Mouse (Mus musculus) embryonic stem cell, embryonic (primary cell): Measurements from ENCODE around the gene BC048403.

Experiments
- CTCF ChIA-PET, 4 experiments: fragments of 300-600 bp in 2 of 4; fragments of 350-600 bp in 2 of 4; sonication (Branson Sonifier 250); formaldehyde crosslinking; loops; one replicate each; lab custom pipeline; 2022; ENCODE audit warnings: inconsistent platforms in 2 of 4; lab: Charles Lee
- POLR2A ChIA-PET, 4 experiments: fragments of 300-600 bp in 2 of 4; fragments of 350-600 bp in 2 of 4; sonication (Branson Sonifier 250); formaldehyde crosslinking; loops; one replicate each; lab custom pipeline; 2022; ENCODE audit warnings: antibody characterized with exemption in 4 of 4, inconsistent platforms in 1 of 4; lab: Charles Lee

Gene BC048403

GRCm38 (mm10) chr10:121739548-121740505 lies at the start of gene BC048403:
Gene BC048403 (plus strand): TSS chr10:121739937.
- POLR2A ChIA-PET, result interaction anchor here (0.5 to 3.4 kb wide), 44 partner anchors 8 to 357 kb away, joined by 3 to 43 read pairs (median 5); partner anchors contain the start of genes Rxylt1 (in 2 of the 4) and D930020B18Rik (in 1 of the 4)
- CTCF ChIA-PET, result interaction anchor here in 2 of 4 experiments (0.5 to 1.6 kb wide), 11 partner anchors 9 to 315 kb away, joined by 3 to 6 read pairs (median 3); no protein-coding TSS in a partner anchor

DNA sequence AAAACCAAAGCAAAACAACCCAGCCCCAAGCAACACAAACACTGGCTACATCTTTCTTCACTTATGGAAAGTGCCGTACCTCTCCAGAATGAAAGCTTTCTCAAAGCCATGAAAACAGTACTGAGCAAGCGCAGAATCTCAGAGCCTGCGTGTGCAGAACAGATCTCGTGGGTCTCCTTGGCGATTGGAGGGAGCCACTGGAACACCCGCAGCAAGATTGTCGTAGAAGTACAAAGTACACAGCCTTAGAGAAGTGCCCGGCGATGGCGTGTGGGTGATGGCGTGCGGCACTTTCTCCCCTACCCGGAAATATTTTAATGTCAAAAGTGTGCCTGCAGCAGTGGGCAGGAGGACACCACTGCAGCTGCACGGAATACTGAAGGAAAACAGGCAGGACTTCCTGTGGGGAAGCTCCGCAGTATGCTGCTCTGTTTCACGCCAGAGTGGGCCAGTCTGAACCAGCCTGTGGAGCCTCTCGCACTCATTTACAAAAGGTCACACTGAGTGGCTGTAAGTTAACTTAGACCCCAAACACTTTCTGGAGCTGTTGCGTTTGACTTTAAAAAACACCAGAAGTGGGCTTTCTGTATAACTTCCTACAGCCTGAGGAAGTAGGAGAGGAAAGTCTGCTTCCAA lies 46.7 kb upstream of the BC048403 start:
- ChIA-PET POLR2A (interaction anchor here (0.6 to 3.2 kb wide), 16 partner anchors 15 to 1381 kb away, joined by 3 to 13 read pairs (median 3); partner anchors contain the start of genes BC048403 (in 3 of the 4), Srgap1 (in 1 of the 4) and Xpot (in 1 of the 4)), CTCF (interaction anchor here (0.5 to 2.4 kb wide), 17 partner anchors 25 to 414 kb away, joined by 3 to 9 read pairs (median 4); partner anchors contain the start of gene Srgap1 (in 1 of the 4))

DNA sequence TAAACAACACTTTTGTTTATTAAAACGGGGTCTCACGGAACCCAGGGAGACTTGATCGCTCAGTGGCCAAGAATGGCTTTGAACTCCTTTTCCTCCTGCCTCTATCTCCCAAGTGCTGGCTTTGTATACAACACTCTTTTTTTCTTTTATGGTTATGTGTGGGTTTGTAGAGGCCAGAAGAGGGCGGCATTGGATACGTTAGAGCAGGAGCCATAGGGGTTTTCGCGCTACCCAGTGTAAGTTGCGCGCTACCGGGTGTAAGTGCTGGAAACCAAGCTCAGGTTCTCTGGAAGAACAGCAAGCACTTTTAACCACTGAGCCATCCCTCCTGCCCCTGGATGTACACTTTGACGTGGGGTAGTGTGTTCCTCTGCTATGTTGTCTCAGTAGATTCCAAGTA lies 45.2 kb upstream of the BC048403 start:
- ChIA-PET POLR2A (interaction anchor here in 1 of 4 experiments (1.0 to 1.3 kb wide), 3 partner anchors 9 to 73 kb away, joined by 3 to 6 read pairs (median 3); no protein-coding TSS in a partner anchor), CTCF (interaction anchor here (0.6 to 1.6 kb wide), 15 partner anchors 8 to 850 kb away, joined by 3 to 9 read pairs (median 4); no protein-coding TSS in a partner anchor)

GRCm38 (mm10) chr10:121701296-121702248 lies 38.2 kb upstream of the BC048403 start:
- POLR2A ChIA-PET, result interaction anchor here in 1 of 4 experiments (0.5 to 0.6 kb wide), 2 partner anchors 48 to 264 kb away, joined by 3 to 6 read pairs; no protein-coding TSS in a partner anchor

GRCm38 (mm10) chr10:121703619-121704018 lies 36.1 kb upstream of the BC048403 start:
- ChIA-PET CTCF (no interaction called here), POLR2A (no interaction called here)

More at GRCm38 (mm10) chr10:121701296-121702248, 38.2 kb upstream of the BC048403 start:
- CTCF ChIA-PET, result interaction anchor here in 2 of 4 experiments (0.5 to 1.1 kb wide), 3 partner anchors 174 to 1068 kb away, joined by 3 to 11 read pairs (median 8); no protein-coding TSS in a partner anchor

DNA sequence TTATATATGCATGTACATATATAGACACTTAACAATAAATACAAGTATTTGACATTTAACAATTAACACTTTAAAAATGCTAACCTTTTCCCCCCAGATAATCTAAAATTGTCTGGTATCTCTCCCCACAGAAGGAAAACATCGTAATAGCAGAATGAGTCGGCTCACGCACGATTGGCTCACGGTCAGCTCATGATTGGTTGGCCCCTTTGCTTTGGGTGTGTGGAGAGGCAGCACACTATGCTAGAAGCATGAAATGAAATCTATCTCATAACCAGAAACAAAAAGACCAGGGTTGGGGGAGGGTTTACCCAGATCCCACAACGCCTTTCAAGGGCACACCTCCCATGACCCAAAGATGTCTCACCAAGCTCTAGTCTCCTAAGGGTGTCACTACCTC lies 34.9 kb upstream of the BC048403 start:
- POLR2A ChIA-PET, result interaction anchor here in 1 of 4 experiments (0.6 kb wide), 1 partner anchor 145 kb away, joined by 5 read pairs; no protein-coding TSS in a partner anchor
- CTCF ChIA-PET, result interaction anchor here in 1 of 4 experiments (1.1 kb wide), 1 partner anchor 11 kb away, joined by 4 read pairs; no protein-coding TSS in a partner anchor

- ChIA-PET POLR2A (interaction anchor here in 2 of 4 experiments (1.1 to 2.0 kb wide), 2 partner anchors 9 to 10 kb away, joined by 4 to 6 read pairs; no protein-coding TSS in a partner anchor), CTCF (interaction anchor here in 1 of 4 experiments (1.1 kb wide), 1 partner anchor 10 kb away, joined by 4 read pairs; no protein-coding TSS in a partner anchor)
Observed at GRCm38 (mm10) chr10:121705399-121706163, 34.2 kb upstream of the BC048403 start.

DNA sequence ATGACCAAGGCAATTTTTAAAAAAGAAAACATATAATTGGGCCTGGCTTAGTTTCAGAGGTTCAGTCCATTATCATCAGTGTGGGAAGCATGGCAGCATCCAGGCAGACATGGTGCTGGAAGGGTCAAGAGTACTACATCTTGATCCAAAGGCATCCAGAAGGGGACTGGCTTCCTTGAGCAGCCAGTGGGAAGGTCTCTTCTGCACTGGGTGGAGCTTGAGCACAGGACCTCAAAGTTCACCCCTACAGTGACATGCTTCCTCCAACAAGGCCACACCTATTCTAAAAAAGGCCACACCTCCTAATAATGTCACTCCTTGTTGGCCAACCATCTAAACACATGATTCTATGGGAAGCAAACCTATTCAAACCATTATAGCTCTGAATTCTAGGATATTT lies 22.9 kb upstream of the BC048403 start:
- ChIA-PET CTCF (interaction anchor here in 2 of 4 experiments (0.6 to 0.9 kb wide), 2 partner anchors 26 to 27 kb away, joined by 3 to 4 read pairs; no protein-coding TSS in a partner anchor), POLR2A (interaction anchor here in 1 of 4 experiments (0.6 to 1.6 kb wide), 2 partner anchors 11 to 358 kb away, joined by 3 to 6 read pairs; no protein-coding TSS in a partner anchor)

- ChIA-PET POLR2A (interaction anchor here in 3 of 4 experiments (0.8 to 2.8 kb wide), 5 partner anchors 8 to 21 kb away, joined by 3 to 12 read pairs (median 9); partner anchors contain the start of gene BC048403 (in 3 of the 3)), CTCF (interaction anchor here in 1 of 4 experiments (1.4 kb wide), 1 partner anchor 29 kb away, joined by 3 read pairs; no protein-coding TSS in a partner anchor)
Observed at GRCm38 (mm10) chr10:121718896-121719585, 20.7 kb upstream of the BC048403 start.

- ChIA-PET POLR2A (interaction anchor here (0.6 to 2.9 kb wide), 10 partner anchors 19 to 372 kb away, joined by 3 to 15 read pairs (median 4); partner anchors contain the start of gene BC048403 (in 3 of the 4)), CTCF (interaction anchor here in 2 of 4 experiments (0.6 to 1.1 kb wide), 2 partner anchors 20 to 625 kb away, joined by 3 to 6 read pairs; no protein-coding TSS in a partner anchor)
Observed at GRCm38 (mm10) chr10:121720701-121721100, 19.0 kb upstream of the BC048403 start.

- POLR2A ChIA-PET, result interaction anchor here (0.6 to 2.5 kb wide), 11 partner anchors 8 to 1356 kb away, joined by 3 to 22 read pairs (median 4); partner anchors contain the start of gene BC048403 (in 3 of the 4)
- CTCF ChIA-PET, result interaction anchor here in 1 of 4 experiments (1.0 kb wide), 1 partner anchor 13 kb away, joined by 6 read pairs; the partner anchor contains the start of gene BC048403
Observed at GRCm38 (mm10) chr10:121726505-121726904, 13.2 kb upstream of the BC048403 start.

- CTCF ChIA-PET, result interaction anchor here in 1 of 4 experiments (1.0 kb wide), 1 partner anchor 12 kb away, joined by 6 read pairs; the partner anchor contains the start of gene BC048403
- POLR2A ChIA-PET, result interaction anchor here (0.6 to 2.5 kb wide), 14 partner anchors 8 to 1356 kb away, joined by 3 to 22 read pairs (median 4); partner anchors contain the start of genes BC048403 (in 3 of the 4) and Xpot (in 1 of the 4)
Observed at GRCm38 (mm10) chr10:121727151-121727550, 12.6 kb upstream of the BC048403 start.

- CTCF ChIA-PET, result interaction anchor here in 3 of 4 experiments (0.7 to 1.3 kb wide), 4 partner anchors 12 to 326 kb away, joined by 3 read pairs; no protein-coding TSS in a partner anchor
- POLR2A ChIA-PET, result interaction anchor here in 3 of 4 experiments (0.8 to 2.5 kb wide), 7 partner anchors 11 to 311 kb away, joined by 3 to 22 read pairs (median 3); partner anchors contain the start of gene BC048403 (in 3 of the 3)
Observed at GRCm38 (mm10) chr10:121728226-121728625, 11.5 kb upstream of the BC048403 start.

DNA sequence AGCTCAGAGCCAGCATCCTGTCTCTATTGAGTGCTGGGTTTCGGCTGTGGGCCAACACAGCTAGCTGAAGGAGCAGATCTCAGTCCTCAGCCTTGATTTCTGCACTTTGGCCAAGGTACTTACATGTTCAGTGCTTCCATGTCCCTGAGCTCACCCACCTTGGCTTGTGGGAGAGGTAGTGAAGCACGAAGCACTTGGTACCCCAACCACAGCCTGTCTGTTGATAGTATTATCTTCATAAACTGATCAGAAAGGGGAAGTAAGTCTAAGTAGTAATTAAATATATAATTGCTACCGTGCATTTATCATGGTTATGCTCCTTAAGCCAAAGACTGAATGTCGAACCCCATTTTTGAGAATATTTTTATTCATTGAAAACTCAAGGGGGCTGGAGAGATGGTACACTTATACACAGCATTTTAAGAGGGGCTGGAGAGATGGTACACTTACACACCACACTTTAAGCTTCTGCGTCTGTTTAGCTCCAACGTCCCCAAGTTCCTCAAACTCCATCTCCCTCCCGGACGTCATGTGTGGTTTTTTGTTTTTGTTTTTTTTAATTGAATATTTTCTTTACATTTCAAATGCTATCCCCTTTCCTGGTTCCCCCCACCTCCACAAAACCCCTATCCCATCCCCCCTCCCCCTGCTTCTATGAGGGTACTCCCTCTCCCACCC lies 8.6 kb upstream of the BC048403 start:
- POLR2A ChIA-PET, result interaction anchor here in 2 of 4 experiments (1.1 to 2.6 kb wide), 2 partner anchors 9 to 12 kb away, joined by 3 to 6 read pairs; partner anchors contain the start of gene BC048403 (in 1 of the 2)
- CTCF ChIA-PET, result no interaction called here
